Mouse (Mus musculus): ENCODE data around the gene Olfr281. TPM values are rescaled to one million over a fixed set of nuclear protein-coding genes. Genes with fewer than 3 reads are reported as not detected.

The Olfr281 gene
- polyA plus RNA-seq, 1 experiment from 2014 or later: not detected

GRCm38 (mm10) chr15:98479568-98480102, 27.2 kb downstream of the Olfr281 start:
- H3K4me2 ChIP-seq (replicated peaks; ENCODE audit: low read depth, low read length): no peak overlapping the region
- no peaks in the 10 kb centered on the region for H3K9me3 ChIP-seq (ENCODE audit: low read length)
- H3K4me3 ChIP-seq (ENCODE audit: low read length): no peak overlapping the region
- no peak overlapping the region for H3K27ac ChIP-seq (ENCODE audit: low read length)
- ATAC-seq (ENCODE audit: low FRiP score, low TSS enrichment): no peak
- H3K4me1 ChIP-seq (ENCODE audit: insufficient read depth, low read length): no peaks in the 10 kb centered on the region
- H3K9ac ChIP-seq (replicated peaks; ENCODE audit: low read length): no peak overlapping the region
- whole genome bisulfite sequencing: 78% methylated on average over 7 of the region's 7 CpGs
- H3K27me3 ChIP-seq (ENCODE audit: insufficient read depth, low read length): no peaks in the 10 kb centered on the region
- no peaks in the 10 kb centered on the region for H3K36me3 ChIP-seq (ENCODE audit: insufficient read depth, low read length)

- 67% methylated on average over 3 of the region's 3 CpGs for WGBS
- Histone ChIP-seq H3K4me3 (ENCODE audit: low read length) (no peak within 1 kb of the TSS), H3K27ac (ENCODE audit: low read length) (no peak within 1 kb of the TSS)
These were observed 30.3 kb downstream of the Olfr281 start, which contains the start of gene Lalba for GRCm38 (mm10) chr15:98482701-98483100. Gene Lalba, minus strand, starts transcription at chr15:98482721.

GRCm38 (mm10) chr15:98483907-98484886, 31.8 kb downstream of the Olfr281 start:
- Histone ChIP-seq H3K4me1 (ENCODE audit: insufficient read depth, low read length) (no peaks in the 10 kb centered on the region), H3K27me3 (ENCODE audit: insufficient read depth, low read length) (no peaks in the 10 kb centered on the region), H3K9me3 (ENCODE audit: low read length) (0 out of 2 replicates have a peak, but pooled peaks cover 3% of the 10 kb centered on the region), H3K9ac (replicated peaks; ENCODE audit: low read length) (no peak overlapping the region), H3K4me3 (ENCODE audit: low read length) (no peak overlapping the region), H3K4me2 (replicated peaks; ENCODE audit: low read depth, low read length) (no peak overlapping the region), H3K27ac (ENCODE audit: low read length) (peak overlapping the region; percentile 31; the same call in 1 of the 2 replicates), H3K36me3 (ENCODE audit: insufficient read depth, low read length) (no peaks in the 10 kb centered on the region)
- 45% methylated on average over 18 of the region's 18 CpGs for WGBS
- no peak for ATAC-seq (ENCODE audit: low FRiP score, low TSS enrichment)

More at GRCm38 (mm10) chr15:98482701-98483100, 30.3 kb downstream of the Olfr281 start, which contains the start of gene Lalba:
- no peaks in the 10 kb centered on the region for H3K4me1 ChIP-seq (ENCODE audit: insufficient read depth, low read length)
- H3K9me3 ChIP-seq (ENCODE audit: low read length): no peaks in the 10 kb centered on the region
- ATAC-seq (ENCODE audit: low FRiP score, low TSS enrichment): no peak
- no peak within 1 kb of the TSS for H3K9ac ChIP-seq (replicated peaks; ENCODE audit: low read length)
- H3K27me3 ChIP-seq (ENCODE audit: insufficient read depth, low read length): no peaks in the 10 kb centered on the region
- H3K36me3 ChIP-seq (ENCODE audit: insufficient read depth, low read length): no peaks in the 10 kb centered on the region
- H3K4me2 ChIP-seq (replicated peaks; ENCODE audit: low read depth, low read length): no peak within 1 kb of the TSS

GRCm38 (mm10) chr15:98486433-98487021, 34.1 kb downstream of the Olfr281 start:
- WGBS: 96% methylated on average over 8 of the region's 8 CpGs
- Histone ChIP-seq H3K4me2 (replicated peaks; ENCODE audit: low read depth, low read length) (no peak overlapping the region), H3K9ac (replicated peaks; ENCODE audit: low read length) (no peak overlapping the region), H3K27me3 (ENCODE audit: insufficient read depth, low read length) (no peaks in the 10 kb centered on the region), H3K9me3 (ENCODE audit: low read length) (0 out of 2 replicates have a peak, but pooled peaks cover 3% of the 10 kb centered on the region), H3K4me1 (ENCODE audit: insufficient read depth, low read length) (no peaks in the 10 kb centered on the region), H3K27ac (ENCODE audit: low read length) (no peak overlapping the region), H3K4me3 (ENCODE audit: low read length) (no peak overlapping the region), H3K36me3 (ENCODE audit: insufficient read depth, low read length) (no peaks in the 10 kb centered on the region)
- no peak for ATAC-seq (ENCODE audit: low FRiP score, low TSS enrichment)

GRCm38 (mm10) chr15:98491332-98491731, 38.9 kb downstream of the Olfr281 start:
- Histone ChIP-seq H3K27me3 (ENCODE audit: insufficient read depth, low read length) (no peaks in the 10 kb centered on the region), H3K4me3 (ENCODE audit: low read length) (no peak overlapping the region), H3K27ac (ENCODE audit: low read length) (no peak overlapping the region), H3K9me3 (ENCODE audit: low read length) (0 out of 2 replicates have a peak, but pooled peaks cover 3% of the 10 kb centered on the region), H3K4me2 (replicated peaks; ENCODE audit: low read depth, low read length) (no peak overlapping the region), H3K4me1 (ENCODE audit: insufficient read depth, low read length) (no peaks in the 10 kb centered on the region), H3K36me3 (ENCODE audit: insufficient read depth, low read length) (no peaks in the 10 kb centered on the region), H3K9ac (replicated peaks; ENCODE audit: low read length) (no peak overlapping the region)
- WGBS: 73% methylated on average over 2 of the region's 2 CpGs
- no peak for ATAC-seq (ENCODE audit: low FRiP score, low TSS enrichment)

- ATAC-seq (ENCODE audit: low FRiP score, low TSS enrichment): no peak
- Histone ChIP-seq H3K4me3 (ENCODE audit: low read length) (no peak within 1 kb of the TSS), H3K36me3 (ENCODE audit: insufficient read depth, low read length) (no peaks in the 10 kb centered on the region), H3K27me3 (ENCODE audit: insufficient read depth, low read length) (no peaks in the 10 kb centered on the region), H3K4me2 (replicated peaks; ENCODE audit: low read depth, low read length) (no peak within 1 kb of the TSS), H3K4me1 (ENCODE audit: insufficient read depth, low read length) (no peaks in the 10 kb centered on the region), H3K9me3 (ENCODE audit: low read length) (0 out of 2 replicates have a peak, but pooled peaks cover 3% of the 10 kb centered on the region), H3K27ac (ENCODE audit: low read length) (no peak within 1 kb of the TSS), H3K9ac (replicated peaks; ENCODE audit: low read length) (no peak within 1 kb of the TSS)
- 50% methylated on average over 4 of the region's 4 CpGs for WGBS
These were observed 39.7 kb downstream of the Olfr281 start, which contains the start of gene Olfr279 for GRCm38 (mm10) chr15:98492102-98492501. Gene Olfr279, plus strand, starts transcription at chr15:98492402.

GRCm38 (mm10) chr15:98497631-98498030, 45.2 kb downstream of the Olfr281 start:
- WGBS: 83% methylated on average over 17 of the region's 17 CpGs
- no peak for ATAC-seq (ENCODE audit: low FRiP score, low TSS enrichment)
- no peak overlapping the region for H3K4me2 ChIP-seq (replicated peaks; ENCODE audit: low read depth, low read length)
- H3K4me3 ChIP-seq (ENCODE audit: low read length): no peak overlapping the region
- no peaks in the 10 kb centered on the region for H3K36me3 ChIP-seq (ENCODE audit: insufficient read depth, low read length)
- no peaks in the 10 kb centered on the region for H3K4me1 ChIP-seq (ENCODE audit: insufficient read depth, low read length)
- no peak overlapping the region for H3K27ac ChIP-seq (ENCODE audit: low read length)
- H3K9ac ChIP-seq (replicated peaks; ENCODE audit: low read length): no peak overlapping the region
- H3K9me3 ChIP-seq (ENCODE audit: low read length): no peaks in the 10 kb centered on the region
- no peaks in the 10 kb centered on the region for H3K27me3 ChIP-seq (ENCODE audit: insufficient read depth, low read length)

GRCm38 (mm10) chr15:98503317-98503716, 50.9 kb downstream of the Olfr281 start:
- no peak for ATAC-seq (ENCODE audit: low FRiP score, low TSS enrichment)
- no peaks in the 10 kb centered on the region for H3K4me1 ChIP-seq (ENCODE audit: insufficient read depth, low read length)
- H3K4me2 ChIP-seq (replicated peaks; ENCODE audit: low read depth, low read length): no peak overlapping the region
- no peaks in the 10 kb centered on the region for H3K36me3 ChIP-seq (ENCODE audit: insufficient read depth, low read length)
- no peak overlapping the region for H3K27ac ChIP-seq (ENCODE audit: low read length)
- WGBS: 83% methylated on average over 3 of the region's 3 CpGs
- no peaks in the 10 kb centered on the region for H3K27me3 ChIP-seq (ENCODE audit: insufficient read depth, low read length)
- no peak overlapping the region for H3K4me3 ChIP-seq (ENCODE audit: low read length)
- no peak overlapping the region for H3K9ac ChIP-seq (replicated peaks; ENCODE audit: low read length)
- H3K9me3 ChIP-seq (ENCODE audit: low read length): no peaks in the 10 kb centered on the region

GRCm38 (mm10) chr15:98504514-98504913, 52.1 kb downstream of the Olfr281 start:
- Histone ChIP-seq H3K27ac (ENCODE audit: low read length) (no peak overlapping the region), H3K4me2 (replicated peaks; ENCODE audit: low read depth, low read length) (no peak overlapping the region), H3K4me3 (ENCODE audit: low read length) (no peak overlapping the region), H3K9me3 (ENCODE audit: low read length) (no peaks in the 10 kb centered on the region), H3K27me3 (ENCODE audit: insufficient read depth, low read length) (no peaks in the 10 kb centered on the region), H3K9ac (replicated peaks; ENCODE audit: low read length) (no peak overlapping the region), H3K36me3 (ENCODE audit: insufficient read depth, low read length) (no peaks in the 10 kb centered on the region), H3K4me1 (ENCODE audit: insufficient read depth, low read length) (no peaks in the 10 kb centered on the region)
- WGBS: 14% methylated on average over 18 of the region's 18 CpGs
- ATAC-seq (ENCODE audit: low FRiP score, low TSS enrichment): no peak
